Mouse (Mus musculus): ENCODE data around the gene Efhd2. TPM values are rescaled to one million over a fixed set of nuclear protein-coding genes. Genes with fewer than 3 reads are reported as not detected.

Efhd2 gene
- polyA plus RNA-seq, 1 experiment, result 95.0 TPM

- no peak for TF ChIP-seq CTCF (IDR thresholded peaks at IDR 0.05; ENCODE audit: insufficient read depth, low read length)
- no peak for TF ChIP-seq POLR2A (IDR thresholded peaks at IDR 0.05; ENCODE audit: borderline replicate concordance, extremely low read depth, low read depth, low read length)
- Histone ChIP-seq H3K4me3 (replicated peaks; ENCODE audit: extremely low read depth, low read depth, low read length) (no peak within 1 kb of the TSS), H3K4me1 (ENCODE audit: control insufficient read depth, insufficient read depth, low read length) (no peaks in the 10 kb centered on the region)
- WGBS, result 86% methylated on average over 6 of the region's 6 CpGs
- DNase-seq, result no peak
These were observed 28.7 kb downstream of the Efhd2 start, which contains the start of gene Ctrc for GRCm38 (mm10) chr4:141845999-141846398. TSS of gene Ctrc (minus strand) at chr4:141846359.

- no peak for TF ChIP-seq POLR2A (IDR thresholded peaks at IDR 0.05; ENCODE audit: borderline replicate concordance, extremely low read depth, low read depth, low read length)
- no peak for TF ChIP-seq CTCF (IDR thresholded peaks at IDR 0.05; ENCODE audit: insufficient read depth, low read length)
- no peaks in the 10 kb centered on the region for H3K4me1 ChIP-seq (ENCODE audit: control insufficient read depth, insufficient read depth, low read length)
- no peak overlapping the region for H3K4me3 ChIP-seq (replicated peaks; ENCODE audit: extremely low read depth, low read depth, low read length)
- no peak for DNase-seq
- WGBS, result 47% methylated on average over 5 of the region's 5 CpGs
These were observed 40.1 kb downstream of the Efhd2 start for GRCm38 (mm10) chr4:141834536-141835095.

GRCm38 (mm10) chr4:141833911-141834310 lies 40.8 kb downstream of the Efhd2 start:
- no peak for DNase-seq
- no peak for TF ChIP-seq CTCF (IDR thresholded peaks at IDR 0.05; ENCODE audit: insufficient read depth, low read length)
- no peak for TF ChIP-seq POLR2A (IDR thresholded peaks at IDR 0.05; ENCODE audit: borderline replicate concordance, extremely low read depth, low read depth, low read length)
- H3K4me3 ChIP-seq (replicated peaks; ENCODE audit: extremely low read depth, low read depth, low read length), result no peak overlapping the region

GRCm38 (mm10) chr4:141831361-141831760 lies 43.4 kb downstream of the Efhd2 start:
- no peak for DNase-seq
- no peak for TF ChIP-seq POLR2A (IDR thresholded peaks at IDR 0.05; ENCODE audit: borderline replicate concordance, extremely low read depth, low read depth, low read length)
- no peak for TF ChIP-seq CTCF (IDR thresholded peaks at IDR 0.05; ENCODE audit: insufficient read depth, low read length)
- Histone ChIP-seq H3K4me3 (replicated peaks; ENCODE audit: extremely low read depth, low read depth, low read length) (no peak overlapping the region), H3K4me1 (ENCODE audit: control insufficient read depth, insufficient read depth, low read length) (no peaks in the 10 kb centered on the region)
- 70% methylated on average over 7 of the region's 7 CpGs for WGBS

More at GRCm38 (mm10) chr4:141833911-141834310, 40.8 kb downstream of the Efhd2 start:
- 41% methylated on average over 1 of the region's 1 CpGs for WGBS
- no peaks in the 10 kb centered on the region for H3K4me1 ChIP-seq (ENCODE audit: control insufficient read depth, insufficient read depth, low read length)

GRCm38 (mm10) chr4:141830381-141830780 lies 44.3 kb downstream of the Efhd2 start:
- no peak for DNase-seq
- TF ChIP-seq CTCF (IDR thresholded peaks at IDR 0.05; ENCODE audit: insufficient read depth, low read length) (no peak), POLR2A (IDR thresholded peaks at IDR 0.05; ENCODE audit: borderline replicate concordance, extremely low read depth, low read depth, low read length) (no peak)
- H3K4me3 ChIP-seq (replicated peaks; ENCODE audit: extremely low read depth, low read depth, low read length), result no peak overlapping the region
- 60% methylated on average over 11 of the region's 11 CpGs for WGBS
- no peaks in the 10 kb centered on the region for H3K4me1 ChIP-seq (ENCODE audit: control insufficient read depth, insufficient read depth, low read length)

GRCm38 (mm10) chr4:141828177-141828576 lies 46.5 kb downstream of the Efhd2 start:
- 55% methylated on average over 4 of the region's 4 CpGs for WGBS
- no peak for TF ChIP-seq POLR2A (IDR thresholded peaks at IDR 0.05; ENCODE audit: borderline replicate concordance, extremely low read depth, low read depth, low read length)
- TF ChIP-seq CTCF (IDR thresholded peaks at IDR 0.05; ENCODE audit: insufficient read depth, low read length), result no peak
- H3K4me3 ChIP-seq (replicated peaks; ENCODE audit: extremely low read depth, low read depth, low read length), result no peak overlapping the region
- no peaks in the 10 kb centered on the region for H3K4me1 ChIP-seq (ENCODE audit: control insufficient read depth, insufficient read depth, low read length)
- DNase-seq, result no peak

GRCm38 (mm10) chr4:141827401-141827800 lies 47.3 kb downstream of the Efhd2 start:
- no peaks in the 10 kb centered on the region for H3K4me1 ChIP-seq (ENCODE audit: control insufficient read depth, insufficient read depth, low read length)
- TF ChIP-seq CTCF (IDR thresholded peaks at IDR 0.05; ENCODE audit: insufficient read depth, low read length) (no peak), POLR2A (IDR thresholded peaks at IDR 0.05; ENCODE audit: borderline replicate concordance, extremely low read depth, low read depth, low read length) (no peak)
- no peak overlapping the region for H3K4me3 ChIP-seq (replicated peaks; ENCODE audit: extremely low read depth, low read depth, low read length)
- 84% methylated on average over 2 of the region's 2 CpGs for WGBS
- DNase-seq, result no peak

- no peak within 1 kb of the TSS for H3K4me3 ChIP-seq (replicated peaks; ENCODE audit: extremely low read depth, low read depth, low read length)
- TF ChIP-seq CTCF (IDR thresholded peaks at IDR 0.05; ENCODE audit: insufficient read depth, low read length), result no peak
- no peak for TF ChIP-seq POLR2A (IDR thresholded peaks at IDR 0.05; ENCODE audit: borderline replicate concordance, extremely low read depth, low read depth, low read length)
- H3K4me1 ChIP-seq (ENCODE audit: control insufficient read depth, insufficient read depth, low read length), result no peaks in the 10 kb centered on the region
- 52% methylated on average over 5 of the region's 5 CpGs for WGBS
- no peak for DNase-seq
These were observed 48.7 kb downstream of the Efhd2 start, which contains the start of gene Cela2a for GRCm38 (mm10) chr4:141826060-141826459. TSS of gene Cela2a (minus strand) at chr4:141826160.

- no peak for DNase-seq
- WGBS, result 51% methylated on average over 3 of the region's 3 CpGs
- H3K4me1 ChIP-seq (ENCODE audit: control insufficient read depth, insufficient read depth, low read length), result no peaks in the 10 kb centered on the region
- no peak overlapping the region for H3K4me3 ChIP-seq (replicated peaks; ENCODE audit: extremely low read depth, low read depth, low read length)
- TF ChIP-seq POLR2A (IDR thresholded peaks at IDR 0.05; ENCODE audit: borderline replicate concordance, extremely low read depth, low read depth, low read length) (no peak), CTCF (IDR thresholded peaks at IDR 0.05; ENCODE audit: insufficient read depth, low read length) (no peak)
These were observed 51.7 kb downstream of the Efhd2 start for GRCm38 (mm10) chr4:141822979-141823378.

GRCm38 (mm10) chr4:141822089-141822488 lies 52.6 kb downstream of the Efhd2 start:
- DNase-seq, result peak; percentile 17
- 80% methylated on average over 10 of the region's 10 CpGs for WGBS

More at GRCm38 (mm10) chr4:141822089-141822488, 52.6 kb downstream of the Efhd2 start:
- no peaks in the 10 kb centered on the region for H3K4me1 ChIP-seq (ENCODE audit: control insufficient read depth, insufficient read depth, low read length)
- H3K4me3 ChIP-seq (replicated peaks; ENCODE audit: extremely low read depth, low read depth, low read length), result no peak overlapping the region
- TF ChIP-seq POLR2A (IDR thresholded peaks at IDR 0.05; ENCODE audit: borderline replicate concordance, extremely low read depth, low read depth, low read length) (no peak), CTCF (IDR thresholded peaks at IDR 0.05; ENCODE audit: insufficient read depth, low read length) (no peak)

All from lung, adult 2 months (tissue).